Mouse (Mus musculus) embryo, embryonic 10.5 days (tissue): Measurements from ENCODE around the gene Fignl1.

ENCODE experiments used
- DNase-seq: peaks from one replicate; pipeline ENCODE4 v3.0.0-alpha.2; 2015; ENCODE audit warnings: low spot score

Fignl1 gene

GRCm38 (mm10) chr11:11766105-11766504 lies 42.7 kb downstream of the Fignl1 start:
- no peak for DNase-seq

- no peak for DNase-seq
Measured at GRCm38 (mm10) chr11:11765414-11765813, 43.3 kb downstream of the Fignl1 start.

GRCm38 (mm10) chr11:11763211-11763666 lies 45.5 kb downstream of the Fignl1 start:
- no peak for DNase-seq

GRCm38 (mm10) chr11:11758883-11759282 lies 49.9 kb downstream of the Fignl1 start:
- no peak for DNase-seq

- no peak for DNase-seq
Measured at GRCm38 (mm10) chr11:11758121-11758520, 50.6 kb downstream of the Fignl1 start.

- no peak for DNase-seq
Measured at GRCm38 (mm10) chr11:11752859-11753258, 55.9 kb downstream of the Fignl1 start.

GRCm38 (mm10) chr11:11751091-11751490 lies 57.7 kb downstream of the Fignl1 start:
- no peak for DNase-seq

GRCm38 (mm10) chr11:11744222-11744621 lies 64.5 kb downstream of the Fignl1 start:
- DNase-seq, result no peak

- DNase-seq, result peak; percentile 66
Measured at GRCm38 (mm10) chr11:11742626-11743025, 66.1 kb downstream of the Fignl1 start.

- no peak for DNase-seq
Measured at GRCm38 (mm10) chr11:11741574-11741973, 67.2 kb downstream of the Fignl1 start.

- DNase-seq, result no peak
Measured at GRCm38 (mm10) chr11:11740603-11741002, 68.2 kb downstream of the Fignl1 start.

- no peak for DNase-seq
Measured at GRCm38 (mm10) chr11:11739054-11739453, 69.7 kb downstream of the Fignl1 start.

GRCm38 (mm10) chr11:11737562-11737961 lies 71.2 kb downstream of the Fignl1 start:
- no peak for DNase-seq
